Mouse (Mus musculus) kidney, embryonic 14.5 days (tissue): ENCODE measurements at regions not wholly inside any gene's neighbourhood (a gene's known extent, or its start where the extent isn't known, plus 50 kb on each side); places are given as distances from the start of the nearest gene placed in this dataset.

Experiments used
- ATAC-seq: fragments of 200-750 bp; cut with Nextera tagmentation; 2 replicates; pipeline ENCODE4 v1.8.0; 2017; ENCODE audit warnings: moderate number of reproducible peaks, mild to moderate bottlenecking, moderate TSS enrichment, moderate library complexity; ENCODE audit not compliant: low FRiP score, low TSS enrichment
- H3K27ac ChIP-seq: fragments of 300-500 bp; sonication (generic); 2 replicates; pipeline ENCODE4 v1.5.1; 2014; ENCODE audit warnings: low read depth, mild to moderate bottlenecking, low read length, moderate library complexity, mixed read lengths
- H3K27me3 ChIP-seq: fragments of 300-500 bp; sonication (generic); 2 replicates; pipeline ENCODE4 v1.6.1; 2014; ENCODE audit warnings: mild to moderate bottlenecking, low read length; ENCODE audit not compliant: control insufficient read depth, insufficient read depth
- H3K36me3 ChIP-seq: fragments of 300-500 bp; sonication (generic); 2 replicates; pipeline ENCODE4 v1.6.1; 2014; ENCODE audit warnings: low read length, mixed read lengths; ENCODE audit not compliant: control insufficient read depth, insufficient read depth
- H3K4me1 ChIP-seq: fragments of 300-500 bp; sonication (generic); 2 replicates; pipeline ENCODE4 v1.6.1; 2014; ENCODE audit warnings: low read length, mixed read lengths; ENCODE audit not compliant: control insufficient read depth, insufficient read depth
- H3K4me2 ChIP-seq: fragments of 300-500 bp; sonication (generic); replicated peaks from 2 replicates; pipeline ENCODE4 v1.6.1; 2014; ENCODE audit warnings: low read depth, mild to moderate bottlenecking, low read length
- H3K4me3 ChIP-seq: fragments of 300-500 bp; sonication (generic); 2 replicates; pipeline ENCODE4 v1.5.1; 2014; ENCODE audit warnings: mild to moderate bottlenecking, low read length
- H3K9ac ChIP-seq: fragments of 300-500 bp; sonication (generic); 2 replicates; pipeline ENCODE4 v1.6.1; 2014; ENCODE audit warnings: low read depth, mild to moderate bottlenecking, low read length, moderate library complexity
- H3K9me3 ChIP-seq: fragments of 300-500 bp; sonication (generic); 2 replicates; pipeline ENCODE4 v1.6.1; 2016; ENCODE audit warnings: low read length; ENCODE audit not compliant: control insufficient read depth
- WGBS: fragments of 180-500 bp; shearing (Covaris S2); extraction: QIAGEN DNeasy Blood & Tissue Kit; methylation state at CpG from one replicate; pipeline ENCODE4 v1.1.7; 2014; 5-methylcytosine and 5-hydroxymethylcytosine counted together

DNA sequence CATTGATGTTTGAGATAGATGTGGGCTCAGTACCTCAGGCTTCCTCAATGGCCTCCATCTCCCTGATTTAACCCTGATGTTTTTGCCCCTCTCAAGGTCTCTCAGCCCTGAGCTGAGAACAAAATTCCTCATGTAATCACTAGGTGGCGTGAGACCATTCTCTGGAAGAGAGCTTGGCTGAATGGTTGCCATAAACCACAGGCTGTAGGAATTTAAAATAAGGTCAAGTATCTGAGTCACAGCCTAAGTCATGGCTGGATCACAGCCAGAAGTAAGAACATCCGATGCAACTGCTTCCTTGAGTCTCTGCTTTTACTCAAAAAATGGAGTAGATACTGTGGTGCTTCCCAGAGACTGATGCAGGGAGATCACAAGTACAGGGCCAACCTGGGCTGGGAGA, 77.1 kb upstream of the Xylt1 start:
- H3K4me2 ChIP-seq, result no peak overlapping the region
- H3K36me3 ChIP-seq, result no peaks in the 10 kb centered on the region
- no peaks in the 10 kb centered on the region for H3K27me3 ChIP-seq
- no peaks in the 10 kb centered on the region for H3K4me1 ChIP-seq
- H3K9ac ChIP-seq, result no peak overlapping the region
- 27% methylated on average over 2 of the region's 2 CpGs for WGBS
- ATAC-seq, result no peak
- H3K4me3 ChIP-seq, result no peak overlapping the region
- no peaks in the 10 kb centered on the region for H3K9me3 ChIP-seq
- no peak overlapping the region for H3K27ac ChIP-seq

DNA sequence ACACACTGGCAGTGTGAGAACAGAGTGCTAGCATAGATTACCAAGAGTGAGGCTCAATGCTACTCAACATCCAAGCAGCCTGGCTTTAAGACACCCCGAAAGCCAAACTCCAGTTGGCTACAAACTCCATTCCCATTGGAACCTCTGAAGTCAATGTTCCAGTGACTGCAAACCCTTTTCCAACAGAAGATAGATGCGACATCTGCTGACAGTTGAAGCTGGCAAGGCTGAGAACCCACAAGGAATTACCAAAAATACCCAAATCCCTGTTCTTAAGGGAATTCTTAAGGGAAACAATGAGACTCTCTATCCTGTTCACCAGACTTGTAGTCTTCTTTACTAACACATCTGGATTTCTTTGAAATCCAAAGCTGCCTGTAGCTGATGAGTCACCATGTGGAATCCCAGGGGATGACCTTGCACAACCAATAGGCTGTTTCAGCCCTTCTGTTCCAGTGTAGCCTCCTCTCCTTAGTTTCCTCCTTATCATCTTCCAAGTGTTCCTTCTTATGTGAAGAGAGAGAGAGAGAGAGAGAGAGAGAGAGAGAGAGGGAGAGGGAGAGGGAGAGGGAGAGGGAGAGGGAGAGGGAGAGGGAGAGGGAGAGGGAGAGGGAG, 70.1 kb upstream of the Xylt1 start:
- H3K36me3 ChIP-seq, result no peaks in the 10 kb centered on the region
- no peaks in the 10 kb centered on the region for H3K4me1 ChIP-seq
- no peak for ATAC-seq
- no peaks in the 10 kb centered on the region for H3K27me3 ChIP-seq
- H3K4me2 ChIP-seq, result no peak overlapping the region
- WGBS, result 82% methylated on average over 2 of the region's 2 CpGs
- H3K27ac ChIP-seq, result no peak overlapping the region
- H3K9me3 ChIP-seq, result no peaks in the 10 kb centered on the region
- no peak overlapping the region for H3K4me3 ChIP-seq
- no peak overlapping the region for H3K9ac ChIP-seq

DNA sequence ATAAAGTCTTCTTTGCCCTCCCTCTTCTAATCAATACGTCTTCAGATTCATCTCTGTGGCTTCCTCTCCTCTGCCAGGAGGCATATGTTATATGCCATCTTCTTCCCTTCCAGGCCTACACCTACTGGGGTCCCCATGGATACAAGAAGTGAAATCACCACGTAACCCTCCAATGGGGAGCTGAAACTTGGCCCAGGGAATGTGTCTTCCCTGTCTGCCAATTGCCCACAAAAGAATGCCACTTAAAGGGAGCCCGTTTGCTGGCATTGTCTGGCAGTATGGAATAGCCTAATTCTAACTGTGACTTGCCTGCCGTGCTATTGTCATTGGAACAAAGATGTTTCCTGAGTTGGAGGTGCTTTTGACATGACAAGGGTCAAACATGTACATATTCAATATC, 69.5 kb upstream of the Xylt1 start:
- Histone ChIP-seq H3K27ac (no peak overlapping the region), H3K27me3 (no peaks in the 10 kb centered on the region)
- no peak for ATAC-seq

DNA sequence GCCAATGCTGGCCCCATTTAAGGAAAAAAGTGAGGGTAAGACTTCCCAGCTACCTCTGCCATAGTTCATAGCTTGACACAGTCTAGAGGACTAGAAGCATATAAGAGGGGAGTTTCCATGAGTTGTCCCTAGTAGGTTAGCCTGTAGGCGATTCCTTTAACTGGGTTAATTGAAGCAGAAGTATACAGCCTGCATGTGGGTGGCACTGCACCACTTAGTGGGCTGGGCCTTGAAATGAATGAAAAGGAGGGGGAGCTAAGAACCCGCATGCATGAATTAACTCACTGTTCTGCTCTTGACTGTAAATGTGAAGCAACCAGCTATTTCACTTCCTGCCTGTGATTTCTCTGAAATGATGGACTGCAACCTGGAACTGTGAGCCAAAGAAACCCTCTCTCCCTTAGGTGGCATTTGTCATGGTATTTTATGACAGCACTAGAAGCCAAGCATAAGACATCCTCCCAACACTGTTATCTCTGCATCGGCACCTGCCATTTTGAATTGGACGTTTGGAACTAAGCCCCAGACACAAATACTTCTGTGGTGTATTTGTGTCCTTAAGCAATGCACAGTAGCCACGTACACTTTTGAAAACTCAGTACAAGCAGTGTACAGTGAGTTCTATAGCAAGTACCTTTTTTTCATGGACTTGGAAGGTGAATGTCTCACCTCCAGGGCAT, 64.5 kb upstream of the Xylt1 start:
- no peak overlapping the region for H3K9ac ChIP-seq
- H3K27me3 ChIP-seq, result no peaks in the 10 kb centered on the region
- no peak for ATAC-seq
- no peaks in the 10 kb centered on the region for H3K4me1 ChIP-seq
- no peak overlapping the region for H3K4me3 ChIP-seq
- no peaks in the 10 kb centered on the region for H3K36me3 ChIP-seq
- no peaks in the 10 kb centered on the region for H3K9me3 ChIP-seq
- 83% methylated on average over 5 of the region's 5 CpGs for WGBS
- H3K27ac ChIP-seq, result no peak overlapping the region
- H3K4me2 ChIP-seq, result no peak overlapping the region

More for the DNA sequence above, 69.5 kb upstream of the Xylt1 start:
- no peaks in the 10 kb centered on the region for H3K4me1 ChIP-seq
- H3K9me3 ChIP-seq, result no peaks in the 10 kb centered on the region
- no peak overlapping the region for H3K4me2 ChIP-seq
- no peaks in the 10 kb centered on the region for H3K36me3 ChIP-seq
- no peak overlapping the region for H3K4me3 ChIP-seq
- H3K9ac ChIP-seq, result no peak overlapping the region
- 76% methylated on average over 4 of the region's 4 CpGs for WGBS

DNA sequence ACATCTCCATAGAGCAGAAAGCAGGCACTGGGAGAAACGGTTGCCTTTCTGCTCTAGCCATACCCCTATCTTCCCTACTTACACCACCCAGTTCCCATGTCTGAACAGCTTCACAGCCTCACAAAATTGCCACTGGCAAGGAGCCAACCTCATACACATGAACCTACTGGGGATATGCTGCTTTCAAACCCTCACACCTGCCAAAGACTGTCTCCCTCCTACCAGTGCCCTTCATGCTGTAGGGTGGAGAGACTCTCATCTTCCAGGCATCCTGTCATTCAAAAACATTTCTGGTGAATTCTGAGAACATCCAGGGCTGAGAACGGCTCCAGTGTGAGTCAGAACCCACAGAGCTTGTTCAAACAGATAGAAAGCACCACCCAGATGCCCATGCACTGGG, 63.4 kb upstream of the Xylt1 start:
- no peaks in the 10 kb centered on the region for H3K27me3 ChIP-seq
- H3K27ac ChIP-seq, result no peak overlapping the region
- H3K36me3 ChIP-seq, result no peaks in the 10 kb centered on the region
- no peaks in the 10 kb centered on the region for H3K9me3 ChIP-seq
- no peak overlapping the region for H3K4me3 ChIP-seq
- no peak overlapping the region for H3K9ac ChIP-seq
- 67% methylated on average over 2 of the region's 2 CpGs for WGBS
- H3K4me2 ChIP-seq, result no peak overlapping the region
- ATAC-seq, result no peak
- no peaks in the 10 kb centered on the region for H3K4me1 ChIP-seq

DNA sequence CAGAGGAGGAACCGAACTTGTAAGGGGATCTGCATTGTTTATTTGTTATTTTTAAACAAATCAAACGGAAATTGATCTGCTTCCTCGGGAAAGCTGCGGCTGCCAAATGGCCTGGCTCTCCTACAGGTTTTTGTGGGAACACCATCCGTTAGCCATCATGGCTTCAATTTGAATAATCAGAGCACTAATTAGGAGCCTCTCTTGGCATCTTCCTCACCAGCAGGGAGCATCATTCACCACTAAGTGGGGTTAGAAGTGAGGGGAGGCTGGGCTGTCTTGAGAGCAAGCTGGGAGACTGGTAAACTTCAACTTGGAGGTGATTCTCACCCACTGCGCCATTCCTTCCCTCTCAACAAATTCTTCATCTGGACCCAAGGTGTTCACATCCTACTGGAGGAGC, 60.2 kb upstream of the Xylt1 start:
- ATAC-seq, result no peak
- Histone ChIP-seq H3K4me2 (no peak overlapping the region), H3K36me3 (no peaks in the 10 kb centered on the region), H3K27ac (no peak overlapping the region), H3K27me3 (no peaks in the 10 kb centered on the region), H3K9ac (no peak overlapping the region), H3K4me3 (no peak overlapping the region), H3K9me3 (no peaks in the 10 kb centered on the region), H3K4me1 (no peaks in the 10 kb centered on the region)
- 40% methylated on average over 6 of the region's 6 CpGs for WGBS
